Mouse (Mus musculus): ENCODE data around the gene 4930544D05Rik.

The 4930544D05Rik gene

DNA sequence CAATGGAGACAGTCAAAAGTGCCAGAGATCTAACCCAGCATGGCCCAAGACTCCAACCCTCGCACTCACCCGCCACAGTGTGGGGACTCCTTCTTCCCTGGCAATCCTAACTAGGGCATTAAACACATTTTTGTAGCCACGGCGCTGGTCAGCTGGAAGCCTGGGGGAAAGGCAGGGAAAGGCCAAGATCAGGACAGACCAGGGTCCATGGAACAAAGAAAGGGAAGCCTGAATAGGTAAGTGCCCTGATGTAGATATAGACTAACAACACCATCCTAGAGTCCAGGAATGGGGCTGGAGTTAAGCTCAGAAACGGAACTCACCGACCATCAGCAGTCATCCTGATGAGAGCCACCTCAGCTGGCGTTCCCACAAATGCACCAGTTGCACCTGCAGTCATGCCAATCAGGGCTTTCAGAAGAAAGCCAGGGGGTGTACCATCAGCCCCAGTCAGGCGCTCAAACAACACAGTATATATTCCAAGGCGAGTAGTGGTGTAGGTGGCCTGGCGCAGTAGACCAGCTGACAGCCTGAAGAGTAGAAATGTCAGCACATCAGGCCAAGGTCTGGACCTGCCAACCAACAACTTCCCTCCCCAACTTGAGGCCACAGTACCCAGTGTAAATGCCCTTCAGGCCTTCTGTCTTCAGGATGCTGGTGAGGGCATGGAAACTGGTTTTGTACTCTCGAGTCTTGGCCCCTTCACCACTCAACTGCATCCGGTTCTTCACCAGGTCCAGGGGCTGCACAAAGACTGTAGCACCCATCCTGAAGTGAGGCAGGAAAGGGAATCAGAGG lies 30.0 kb downstream of the 4930544D05Rik start:
- DNase-seq: peak; percentile 60

DNA sequence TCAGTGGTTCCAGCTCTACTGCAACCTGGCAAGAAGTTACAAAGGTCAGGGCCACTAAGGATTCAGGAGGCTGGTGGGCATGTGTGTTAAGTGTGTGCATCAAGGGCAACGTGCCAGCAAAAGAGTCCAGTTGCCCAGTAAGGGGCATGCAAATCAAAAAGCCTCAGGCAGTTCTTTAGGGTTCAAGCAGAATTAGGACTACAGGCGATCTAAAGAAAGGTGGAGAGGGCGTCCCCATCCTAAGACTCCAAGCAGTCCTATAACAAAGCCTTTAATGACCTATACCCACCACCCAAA lies 30.6 kb downstream of the 4930544D05Rik start:
- DNase-seq: peak; percentile 77

DNA sequence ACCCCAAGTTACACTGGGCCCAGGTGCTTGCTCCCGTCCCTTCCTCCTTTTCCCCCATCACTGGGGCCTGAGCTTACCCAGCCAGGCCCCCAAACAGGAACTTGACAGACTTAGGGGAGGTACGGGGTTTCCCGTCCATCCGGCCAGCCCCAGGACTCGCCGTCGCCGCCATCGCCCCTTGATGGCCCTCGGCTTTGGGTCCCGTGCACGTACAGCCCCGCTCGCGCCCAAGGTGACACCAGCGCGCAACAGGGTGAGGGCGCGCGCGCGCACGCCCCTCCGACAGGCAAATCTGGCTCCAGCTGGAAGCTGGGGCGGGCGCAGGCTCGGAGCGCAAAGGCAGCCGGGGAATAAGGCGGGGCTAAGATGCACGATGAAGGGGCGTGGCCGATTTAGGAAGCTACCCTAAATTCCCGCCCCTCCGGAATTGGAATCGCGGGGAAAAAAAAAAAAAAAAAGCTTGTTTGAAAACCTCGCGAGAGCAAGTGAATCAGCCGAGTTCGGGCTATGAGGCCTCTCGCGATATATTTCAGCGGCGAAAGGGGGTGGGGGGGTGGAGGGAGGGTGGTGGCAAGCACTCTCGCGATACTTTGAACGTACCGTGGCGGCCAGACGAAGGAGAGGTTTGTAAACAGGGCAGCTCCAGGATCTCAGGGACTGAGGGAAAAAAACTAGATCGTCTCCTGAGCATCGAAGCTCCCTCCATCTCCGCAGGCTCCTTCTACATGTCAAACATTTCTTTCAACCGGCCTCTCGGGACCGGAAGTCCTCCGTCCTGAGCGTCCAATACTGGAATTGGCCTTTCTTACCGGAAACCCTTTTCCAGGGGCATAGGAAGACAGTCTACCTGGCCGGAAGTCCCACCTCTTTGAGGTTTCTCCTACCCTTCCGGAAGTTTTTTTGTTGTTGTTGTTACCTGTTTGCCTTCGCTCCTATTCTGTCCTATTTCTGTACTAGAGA lies 31.3 kb downstream of the 4930544D05Rik start, which contains the start of the genes Rnf167 and Slc25a11:
Rnf167 (plus strand) TSS at position 545 of the 960 bp plus-strand sequence.
Slc25a11 (minus strand) TSS at position 789 of the 960 bp plus-strand sequence.
- DNase-seq: peak; percentile 99

DNA sequence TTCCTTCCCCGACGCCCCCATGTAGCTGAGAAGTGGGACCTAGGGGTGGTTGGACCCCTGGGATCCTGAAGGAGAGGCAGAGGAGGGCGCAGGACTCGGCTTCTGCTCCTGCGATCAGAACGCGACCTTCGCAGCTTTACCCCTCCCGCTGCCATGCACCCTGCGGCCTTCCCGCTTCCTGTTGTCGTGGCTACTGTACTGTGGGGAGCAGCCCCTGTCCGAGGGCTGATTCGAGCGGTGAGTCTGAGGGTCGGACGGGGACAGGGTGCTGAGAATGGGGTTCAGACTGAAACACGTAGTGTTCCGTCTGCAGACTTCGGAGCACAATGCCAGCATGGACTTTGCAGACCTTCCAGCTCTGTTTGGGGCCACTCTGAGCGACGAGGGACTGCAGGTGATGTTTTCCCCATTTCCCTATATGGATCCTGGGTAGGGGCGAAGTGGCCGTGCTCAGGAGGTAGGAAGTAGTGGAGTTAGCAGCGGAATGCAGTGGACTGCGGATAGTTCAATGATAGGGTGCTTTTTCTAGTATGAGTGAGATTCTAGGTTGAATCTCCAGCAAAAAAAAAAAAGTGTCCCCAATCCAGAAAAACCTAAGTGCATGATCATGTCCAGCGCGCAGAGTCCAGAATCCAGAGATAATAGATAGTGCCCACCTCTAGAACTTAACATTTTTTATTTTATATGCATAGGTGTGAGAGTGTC lies 32.2 kb downstream of the 4930544D05Rik start:
- DNase-seq: peak; percentile 74

DNA sequence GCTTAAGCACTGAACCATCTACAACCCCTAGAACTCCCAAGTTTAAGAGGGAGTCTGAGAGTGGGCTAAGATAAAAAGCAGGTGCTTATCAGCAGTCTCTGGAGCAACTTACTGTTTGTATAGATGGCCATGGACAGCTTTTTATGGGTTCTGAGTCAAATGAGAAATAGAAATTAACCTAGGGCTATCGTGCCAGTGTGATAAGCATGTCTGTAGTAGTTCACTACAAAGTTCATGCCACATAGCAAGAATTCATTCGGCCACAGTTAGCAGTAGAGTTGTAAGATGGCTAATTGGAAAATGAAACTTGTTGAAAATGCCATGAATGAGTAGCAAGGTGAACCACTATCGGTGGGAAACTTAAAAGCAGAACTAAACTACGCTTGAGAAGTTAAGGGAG lies 32.9 kb downstream of the 4930544D05Rik start:
- peak; percentile 14 for DNase-seq

DNA sequence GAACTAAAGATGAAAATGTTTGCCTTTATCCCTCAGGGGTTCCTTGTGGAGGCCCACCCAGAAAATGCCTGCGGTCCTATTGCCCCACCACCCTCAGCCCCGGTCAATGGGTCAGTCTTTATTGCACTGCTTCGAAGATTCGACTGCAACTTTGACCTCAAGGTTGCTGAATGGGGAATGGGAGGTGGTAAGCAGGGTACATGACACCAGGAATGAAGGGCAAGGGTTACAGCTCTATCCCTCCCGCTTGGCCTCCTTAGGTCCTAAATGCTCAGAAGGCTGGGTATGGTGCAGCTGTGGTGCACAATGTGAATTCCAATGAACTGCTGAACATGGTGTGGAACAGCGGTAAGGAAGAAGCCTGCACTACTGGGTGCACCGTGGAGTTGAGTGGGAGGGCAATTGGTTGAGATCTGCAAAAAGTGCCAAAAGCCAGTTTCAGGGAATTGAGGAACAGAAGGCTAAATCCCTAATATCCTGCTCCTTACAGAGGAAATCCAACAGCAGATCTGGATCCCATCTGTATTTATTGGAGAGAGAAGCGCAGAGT lies 33.6 kb downstream of the 4930544D05Rik start:
- DNase-seq: peak; percentile 26

DNA sequence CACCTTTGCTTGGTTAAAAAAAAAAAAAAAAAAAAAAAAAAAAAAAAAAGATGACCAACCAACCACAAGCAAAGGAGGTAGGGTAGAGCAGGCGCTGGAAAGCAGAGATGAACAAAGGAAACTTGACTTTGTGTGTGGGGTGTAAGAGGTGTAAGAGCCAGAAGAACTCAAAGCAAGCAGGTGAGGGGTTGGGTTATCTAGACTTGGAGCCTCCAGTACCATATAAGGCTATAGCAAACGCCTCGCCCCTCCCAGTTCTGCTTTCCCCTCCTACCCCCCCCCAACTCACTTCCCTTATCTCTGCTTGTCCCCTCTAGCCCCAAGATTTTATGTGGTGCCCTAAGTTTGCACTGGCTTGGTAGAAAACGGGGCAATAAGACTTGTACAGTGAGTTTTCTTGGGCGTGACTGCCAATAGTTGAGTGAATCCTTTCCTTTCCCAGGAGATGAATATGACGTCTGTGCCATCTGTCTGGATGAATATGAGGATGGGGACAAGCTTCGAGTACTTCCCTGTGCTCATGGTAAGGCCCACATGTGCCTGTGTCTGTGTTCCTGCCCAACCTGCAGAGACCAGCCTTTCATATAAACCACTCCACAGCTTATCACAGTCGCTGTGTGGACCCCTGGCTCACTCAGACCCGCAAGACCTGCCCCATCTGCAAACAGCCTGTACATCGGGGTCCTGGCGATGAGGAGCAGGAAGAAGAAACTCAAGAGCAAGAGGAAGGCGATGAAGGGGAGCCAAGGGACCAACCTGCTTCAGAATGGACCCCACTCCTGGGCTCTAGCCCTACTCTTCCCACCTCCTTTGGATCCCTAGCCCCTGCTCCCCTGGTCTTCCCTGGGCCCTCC lies 34.9 kb downstream of the 4930544D05Rik start:
- peak; percentile 44 for DNase-seq

DNA sequence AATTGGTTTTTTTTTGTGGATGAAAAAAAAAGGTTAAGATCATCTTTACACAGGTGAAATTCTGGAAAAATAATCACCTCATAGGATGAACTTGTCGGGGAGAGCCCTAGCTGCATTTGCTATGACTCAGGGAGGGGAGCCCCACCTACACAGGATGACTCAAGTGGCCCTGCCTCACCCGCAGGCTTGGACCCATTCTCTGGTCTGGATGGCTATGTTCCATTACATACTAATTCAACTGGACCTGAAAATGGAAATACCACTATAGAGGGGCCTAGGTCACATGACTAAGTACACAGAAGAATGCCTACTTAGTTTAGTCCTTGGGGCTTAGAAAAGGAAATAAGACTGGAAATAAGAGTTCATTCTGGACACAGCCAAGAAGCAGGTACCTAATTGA lies 35.7 kb downstream of the 4930544D05Rik start:
- peak; percentile 39 for DNase-seq

DNA sequence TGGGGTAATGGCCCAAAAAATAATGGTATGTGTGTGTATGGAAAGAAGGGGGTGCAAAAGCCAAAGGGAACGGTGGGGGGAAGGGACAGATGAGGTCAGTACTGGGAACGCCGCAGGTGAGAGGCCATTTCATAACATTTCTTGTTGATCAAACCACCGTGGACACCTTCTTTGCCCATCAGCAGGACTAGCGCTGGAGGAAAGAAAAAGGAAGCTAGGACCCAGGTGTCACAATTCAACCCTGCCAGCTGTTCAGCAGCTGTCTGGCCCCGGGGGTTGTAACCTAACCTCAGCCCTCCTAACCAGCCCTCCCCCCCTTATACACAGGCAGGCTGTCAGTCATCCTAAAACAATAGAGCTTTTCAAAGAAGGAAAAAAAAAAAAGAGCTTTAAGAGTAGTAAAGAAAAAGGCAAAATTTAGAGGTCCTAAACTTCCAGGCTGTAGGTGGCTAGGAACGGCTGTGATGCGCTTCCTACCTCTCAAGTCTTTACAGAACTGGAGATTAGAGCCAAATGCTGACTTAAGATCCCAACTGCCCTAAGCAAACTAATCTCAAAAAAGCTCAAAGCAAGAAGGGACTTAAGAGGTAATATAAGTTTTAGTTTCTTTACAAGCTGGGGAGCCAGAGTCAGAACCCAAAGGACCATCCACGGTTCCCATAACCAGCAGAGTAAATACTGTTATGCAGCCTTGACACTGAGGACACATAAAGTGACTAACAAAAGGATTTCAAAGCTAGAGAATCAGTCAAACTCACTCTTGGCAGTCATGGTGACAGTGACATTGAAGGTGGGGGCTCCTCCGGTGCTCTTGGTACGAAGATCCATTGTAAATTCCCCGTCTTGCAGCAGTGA lies 36.6 kb downstream of the 4930544D05Rik start:
- peak; percentile 55 for DNase-seq

DNA sequence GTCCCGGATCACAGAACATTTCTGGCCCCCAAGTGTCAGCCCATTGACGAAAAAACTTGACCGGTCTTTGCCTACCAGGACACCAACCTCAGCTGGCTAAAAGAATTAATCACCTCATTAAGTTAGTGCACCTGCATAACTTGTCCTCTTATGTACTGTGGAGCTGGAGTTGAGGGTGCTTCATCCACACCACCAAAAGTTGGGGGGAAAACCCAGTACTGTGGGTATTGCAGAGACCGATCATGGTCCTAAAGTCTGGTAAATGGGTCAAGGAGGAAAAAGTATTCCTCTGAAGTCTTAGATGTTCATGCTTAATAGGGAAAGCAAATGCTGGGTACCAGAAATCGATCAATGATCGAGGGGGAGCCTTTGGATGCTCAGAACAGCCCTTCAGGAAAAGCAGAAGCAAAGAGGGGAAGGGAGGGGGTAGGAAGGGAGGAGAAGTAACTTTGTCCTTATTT lies 37.3 kb downstream of the 4930544D05Rik start:
- DNase-seq: peak; percentile 44

DNA sequence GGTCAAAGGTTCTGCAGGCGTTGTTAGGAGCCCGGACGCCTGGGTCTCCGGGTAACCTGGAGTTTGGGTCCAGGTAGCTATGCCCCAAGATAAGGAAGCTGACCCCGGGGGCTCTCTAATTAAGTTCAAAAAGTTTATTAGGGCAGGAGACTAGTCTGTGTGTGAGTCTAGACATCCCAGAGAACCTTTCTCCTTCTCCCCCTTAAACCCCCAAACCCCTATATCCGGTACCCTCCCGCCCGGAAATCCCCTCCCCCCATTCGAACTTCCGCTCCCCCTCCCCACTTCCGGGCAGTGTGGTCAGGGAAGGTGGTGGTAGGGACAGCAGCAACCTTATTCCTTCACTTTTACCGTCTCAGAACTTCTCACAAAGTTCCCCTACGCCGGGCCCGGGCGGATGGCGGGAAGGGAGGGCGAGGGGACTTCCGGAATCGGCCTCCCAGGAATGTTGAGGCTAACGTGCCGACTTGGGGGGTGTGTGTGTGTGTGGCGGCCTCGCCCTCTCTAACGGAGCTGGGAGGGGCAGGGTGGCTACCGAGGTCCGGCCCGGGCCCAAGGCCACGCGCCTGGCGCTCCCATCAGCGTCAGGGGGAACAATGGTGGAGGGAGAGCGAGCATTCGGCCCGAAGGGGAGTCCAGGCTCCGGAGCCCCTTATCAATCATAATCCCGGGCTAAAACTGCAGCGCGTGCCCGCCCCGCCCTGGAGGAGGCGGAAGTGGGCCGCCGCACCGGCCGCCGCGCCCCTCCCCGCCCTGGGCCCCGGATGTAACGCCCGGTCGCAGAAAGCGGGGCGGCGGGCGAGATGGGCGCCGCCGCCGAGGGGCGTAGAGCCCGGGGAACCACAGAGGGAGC lies 37.9 kb downstream of the 4930544D05Rik start:
- DNase-seq: peak; percentile 75

DNA sequence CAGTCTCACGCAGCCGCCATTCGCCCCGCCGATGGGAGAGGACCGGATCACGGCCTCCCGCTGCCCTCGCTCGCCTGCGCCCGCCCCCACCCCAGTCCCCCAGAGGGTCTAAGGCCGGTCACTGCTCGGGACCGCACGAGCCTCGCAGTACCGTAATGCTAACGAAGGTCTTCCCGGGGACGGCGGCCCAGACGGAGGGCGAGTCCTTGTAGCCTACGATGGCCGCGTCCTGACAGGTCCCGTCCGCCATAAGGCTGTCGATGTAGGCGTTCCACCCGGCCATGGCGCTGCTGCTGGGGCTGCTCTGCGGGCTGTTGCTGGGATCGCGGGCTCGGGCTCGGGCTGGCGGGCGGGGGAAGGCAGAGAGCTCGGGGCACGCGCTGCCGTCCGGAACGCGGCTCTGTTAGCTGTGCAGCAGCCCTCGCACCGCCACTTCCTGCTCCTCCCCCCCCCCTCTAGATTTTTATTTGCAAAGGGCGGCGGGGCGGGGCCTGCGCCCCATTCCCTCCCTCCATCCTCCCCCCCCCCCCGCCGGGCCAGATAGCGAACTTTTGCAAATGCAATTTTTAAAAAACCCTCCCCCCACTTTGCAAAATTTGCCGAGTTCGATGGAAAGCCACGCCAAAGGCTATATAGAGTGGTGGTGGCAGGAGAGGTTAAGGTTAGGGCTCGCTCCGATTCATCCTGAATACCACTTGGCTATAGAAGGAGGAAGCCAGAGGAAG lies 38.7 kb downstream of the 4930544D05Rik start, which contains the start of gene Pfn1:
Pfn1 (minus strand) TSS at position 447 of the 725 bp plus-strand sequence.
- DNase-seq: peak; percentile 84

DNA sequence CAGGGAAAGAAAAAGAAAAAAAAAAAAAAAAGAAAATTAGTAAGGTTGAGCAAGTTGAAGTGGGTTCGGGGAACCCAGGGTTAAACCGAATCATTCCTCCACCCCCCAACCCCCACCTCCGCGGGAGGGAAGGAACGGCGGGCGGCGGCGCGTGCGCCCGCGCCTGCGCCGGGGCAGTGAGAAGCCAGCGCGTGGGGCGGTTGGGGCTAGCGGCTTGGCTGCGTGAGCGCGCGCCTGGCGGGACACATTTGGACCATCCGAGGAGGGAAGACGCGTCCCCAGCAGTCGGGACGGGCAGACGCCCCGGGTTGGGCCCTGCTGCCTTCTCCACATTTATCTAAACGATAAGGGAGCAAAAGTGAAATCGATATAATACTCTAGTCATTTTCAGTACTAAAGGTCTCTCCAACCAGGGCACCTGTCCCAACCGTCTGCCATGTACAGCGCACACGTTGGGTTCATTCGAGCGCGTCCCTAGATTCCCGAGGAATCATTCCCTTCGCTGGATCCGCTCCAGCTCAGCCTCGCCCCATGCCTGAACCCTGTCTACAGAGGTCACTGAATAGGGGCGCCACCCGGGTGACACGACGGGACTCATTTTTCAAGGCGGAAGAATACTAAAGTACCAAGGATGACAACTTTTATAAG lies 39.4 kb downstream of the 4930544D05Rik start:
- peak; percentile 87 for DNase-seq

DNA sequence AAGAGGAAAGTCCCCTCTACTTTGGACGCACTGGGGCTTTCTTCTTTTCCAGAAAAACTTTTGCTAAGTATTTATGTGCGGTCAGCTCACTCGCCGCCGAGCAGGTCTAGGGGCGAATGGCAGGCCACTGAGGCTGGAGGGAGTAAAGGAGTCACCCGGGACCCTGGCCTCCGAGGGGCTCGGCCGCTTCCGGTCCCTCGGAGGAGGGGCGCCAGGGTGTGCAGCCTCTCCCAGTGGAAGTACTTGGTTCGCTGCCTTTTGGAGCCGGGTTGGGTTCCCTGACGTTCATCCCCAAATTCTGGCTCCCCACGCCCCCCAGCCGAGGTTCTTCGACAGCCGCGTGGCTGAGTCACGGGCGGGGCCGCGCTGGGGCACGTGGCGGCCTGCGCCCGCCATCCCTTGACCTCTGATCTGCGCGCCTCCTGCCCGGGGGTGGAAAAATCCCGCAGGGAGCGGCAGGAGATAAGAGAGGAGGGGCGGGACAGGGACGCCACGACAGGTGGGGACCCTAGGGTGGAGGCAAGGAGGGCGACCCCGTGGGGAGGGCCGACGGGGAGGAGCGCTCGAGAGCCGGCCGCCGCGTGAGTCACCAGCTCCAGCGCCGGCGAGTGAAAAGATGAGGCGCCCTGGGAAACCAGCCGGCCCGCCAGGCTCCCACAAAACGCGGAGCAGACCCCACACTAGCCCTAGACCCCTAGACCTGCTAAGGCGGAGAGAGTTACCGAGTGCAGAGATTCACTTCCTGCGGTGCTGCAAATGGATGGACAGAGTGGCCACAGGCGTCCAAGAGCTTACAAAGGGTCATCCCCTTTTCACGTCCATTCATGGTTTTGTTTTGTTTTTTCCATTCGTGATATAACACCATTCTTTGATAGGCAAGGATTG lies 40.2 kb downstream of the 4930544D05Rik start:
- DNase-seq: peak; percentile 74

DNA sequence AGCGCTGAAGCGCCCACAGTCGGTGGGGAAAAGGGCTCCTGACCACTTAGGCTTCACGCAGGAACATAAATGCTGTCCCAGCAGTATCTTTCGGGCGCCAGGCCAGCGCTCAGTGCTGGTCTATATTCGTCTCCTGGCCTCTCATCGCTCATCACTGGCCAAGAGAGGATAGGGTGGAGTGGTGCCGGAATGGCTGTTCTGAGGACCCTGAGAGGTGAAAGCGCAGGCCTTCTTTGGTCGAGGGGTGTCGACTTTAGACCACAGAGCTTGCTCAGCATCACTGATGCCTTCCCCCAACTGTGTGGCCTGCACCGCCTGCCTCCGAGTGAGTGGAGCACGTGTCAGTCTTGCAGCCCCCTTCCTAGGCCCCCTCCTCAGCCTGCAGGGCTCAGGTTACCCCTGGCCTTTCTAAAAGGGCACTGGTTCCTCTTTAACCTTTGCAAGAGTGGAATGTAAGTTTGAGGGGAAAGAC lies 40.8 kb downstream of the 4930544D05Rik start:
- peak; percentile 70 for DNase-seq

DNA sequence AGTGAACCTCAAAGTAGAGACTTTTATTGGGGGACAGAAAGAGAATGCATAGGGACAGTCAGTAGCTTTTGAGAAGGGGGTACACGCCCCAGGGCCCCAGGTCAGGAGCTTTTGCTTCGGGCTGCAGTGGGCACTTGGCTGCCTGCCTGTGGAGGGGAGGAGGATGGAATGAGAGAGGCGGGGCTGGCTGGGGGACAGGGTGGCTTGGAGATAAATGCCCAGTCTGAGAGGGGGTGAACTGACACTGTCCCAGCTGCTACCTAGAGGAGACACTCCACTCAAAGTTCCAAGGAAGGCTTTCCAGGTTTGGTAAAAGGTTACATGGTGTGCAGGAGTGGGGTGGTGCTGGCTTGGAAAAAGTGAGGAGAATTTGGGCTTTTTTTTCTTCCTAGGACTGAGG lies 41.3 kb downstream of the 4930544D05Rik start, which contains the start of gene Eno3:
Eno3 (plus strand) TSS at position 239 of the 400 bp plus-strand sequence.
- peak; percentile 65 for DNase-seq

DNA sequence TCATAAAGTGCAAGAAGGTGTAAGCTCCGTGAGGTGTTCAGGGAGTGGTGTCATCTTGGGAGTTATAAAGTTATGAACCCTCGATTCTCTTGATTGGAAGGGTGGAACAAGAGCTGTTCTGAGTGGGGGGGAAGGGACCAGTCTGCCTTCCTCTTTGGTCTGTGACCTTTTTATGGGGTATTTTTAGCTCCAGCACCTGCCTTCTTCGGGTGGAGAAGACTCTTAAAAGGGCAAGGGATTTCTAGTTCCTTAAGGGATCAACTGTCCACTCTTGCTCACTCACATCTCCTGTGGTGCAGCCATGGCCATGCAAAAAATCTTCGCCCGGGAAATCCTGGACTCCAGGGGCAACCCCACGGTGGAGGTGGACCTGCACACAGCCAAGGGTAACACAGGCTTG lies 41.9 kb downstream of the 4930544D05Rik start:
- peak; percentile 40 for DNase-seq
